Mouse (Mus musculus): ENCODE measurements around the gene BC049352. TPM values are rescaled to one million over a fixed set of nuclear protein-coding genes. Genes with fewer than 3 reads are reported as not detected.

Gene BC049352
- total and polyA plus RNA-seq, 3 experiments, result 0.17 TPM; not detected in 2

DNA sequence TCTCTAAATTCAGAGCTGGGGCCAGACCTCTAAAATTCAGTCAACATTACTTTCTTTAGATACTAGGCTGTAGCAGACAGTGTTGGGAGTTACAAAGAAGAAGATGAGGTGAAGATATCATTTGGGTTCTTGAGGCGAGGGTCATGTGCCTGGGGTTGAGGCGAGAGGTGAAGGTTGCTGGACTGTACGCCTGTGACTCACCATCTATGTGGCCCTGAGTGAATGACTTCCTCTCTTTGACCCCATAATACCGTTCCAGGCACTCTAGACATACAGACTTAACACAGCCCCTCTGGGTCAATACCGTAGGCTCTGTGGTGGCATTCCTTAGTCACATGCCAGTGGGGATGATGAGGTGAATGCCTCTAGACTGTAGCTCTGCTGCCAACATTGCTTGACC lies 100.7 kb downstream of the BC049352 start:
- Histone ChIP-seq H3K4me2 (ENCODE audit: insufficient read depth, low read depth, poor library complexity, severe bottlenecking) (no peak overlapping the region), H3K4me1 (ENCODE audit: control insufficient read depth in 1 of 2, insufficient read depth in 2 of 2) (peaks cover 15 to 80% of the 10 kb centered on the region in 2 experiments), H3K79me2 (replicated peaks; ENCODE audit: control insufficient read depth, extremely low read depth, insufficient read depth, poor library complexity, severe bottlenecking) (no peaks in the 10 kb centered on the region), H3K36me3 (replicated peaks in 1 of 2; ENCODE audit: control insufficient read depth in 1 of 2, insufficient read depth in 1 of 2, low read length in 1 of 2) (no peaks in the 10 kb centered on the region), H3K4me3 (replicated peaks in 1 of 3; ENCODE audit: low read depth in 2 of 3, low read length in 2 of 3, poor library complexity in 1 of 3) (no peak overlapping the region), H3K9me3 (replicated peaks; ENCODE audit: low read length) (peaks cover 5% of the 10 kb centered on the region), H3K27me3 (replicated peaks) (no peaks in the 10 kb centered on the region), H3K9ac (ENCODE audit: insufficient read depth, low read depth) (no peak overlapping the region), H3K27ac (ENCODE audit: insufficient read depth, low read depth) (no peak overlapping the region)
- TF ChIP-seq GABPA (IDR thresholded peaks at IDR 0.05; ENCODE audit: insufficient replicate concordance, low read depth, low read length), result no peak
- no peak for TF ChIP-seq USF2 (conservative IDR thresholded peaks at IDR 0.05; ENCODE audit: low read depth, low read length)
- no peak for TF ChIP-seq MAX (IDR thresholded peaks at IDR 0.05; ENCODE audit: low read length)
- no peak for TF ChIP-seq BHLHE40 (IDR thresholded peaks at IDR 0.05; ENCODE audit: low read depth, low read length)
- TF ChIP-seq MAFK (IDR thresholded peaks at IDR 0.05; ENCODE audit: insufficient replicate concordance, low read length), result no peak
- no peak for TF ChIP-seq JUND (conservative IDR thresholded peaks at IDR 0.05; ENCODE audit: low read depth, low read length)
- no peak for TF ChIP-seq MAZ (IDR thresholded peaks at IDR 0.05; ENCODE audit: low read depth, low read length)
- no peak for TF ChIP-seq CHD2 (IDR thresholded peaks at IDR 0.05; ENCODE audit: low read length)
- TF ChIP-seq POLR2A (IDR thresholded peaks at IDR 0.05; ENCODE audit: low read depth, low read length), result no peak
- TF ChIP-seq KAT2A (IDR thresholded peaks at IDR 0.05; ENCODE audit: insufficient replicate concordance, low read length), result no peak
- TF ChIP-seq ZNF384 (IDR thresholded peaks at IDR 0.05; ENCODE audit: low read depth, low read length), result no peak
- TF ChIP-seq IRF4 (IDR thresholded peaks at IDR 0.05; ENCODE audit: low read depth, low read length), result no peak
- dilution Hi-C loops (cut with MboI; ENCODE audit: extremely low pct_ligation_motif_present, extremely low pct_unique_long_range_greater_than_20kb, low sequenced_read_pairs) (no loop called here), in situ Hi-C loops (cut with MboI; ENCODE audit: low pct_ligation_motif_present, low pct_unique_long_range_greater_than_20kb, low sequenced_read_pairs) (no loop called here)
- no peak for DNase-seq (ENCODE audit: extremely low read depth)

DNA sequence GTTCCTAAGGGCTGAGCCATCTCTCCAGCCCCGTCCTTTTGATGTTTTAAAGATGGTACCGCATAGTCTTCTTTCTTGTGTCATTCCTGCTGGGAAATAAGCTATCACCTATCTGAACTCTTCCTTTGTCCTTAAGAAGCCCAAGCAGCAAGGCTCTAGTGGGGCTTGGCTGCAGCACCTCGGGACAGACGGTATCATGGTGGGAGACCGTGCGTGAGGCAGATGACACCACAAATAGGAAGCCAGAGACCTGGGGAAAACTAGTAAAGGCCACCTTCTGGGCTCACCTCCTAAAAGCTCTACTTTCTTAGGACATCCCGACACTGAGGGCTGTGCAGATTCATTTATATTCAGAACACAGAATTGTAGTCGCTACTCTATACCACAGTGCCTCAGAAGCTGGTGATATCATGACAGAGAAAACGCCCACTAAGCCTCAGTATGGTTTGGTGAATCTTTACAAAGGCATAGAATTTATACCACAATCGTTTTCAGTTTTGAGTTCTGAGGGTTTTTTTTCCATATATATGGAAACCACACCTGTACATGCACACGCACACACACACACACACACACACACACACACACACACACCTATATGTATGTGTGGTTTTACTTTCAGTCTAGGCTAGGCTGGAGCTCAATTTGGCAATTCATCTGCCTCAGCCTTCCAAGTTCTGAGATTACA lies 109.8 kb downstream of the BC049352 start:
- dilution Hi-C loops (cut with MboI; ENCODE audit: extremely low pct_ligation_motif_present, extremely low pct_unique_long_range_greater_than_20kb, low sequenced_read_pairs), result no loop called here
- Histone ChIP-seq H3K9me3 (replicated peaks; ENCODE audit: low read length) (no peaks in the 10 kb centered on the region), H3K27ac (ENCODE audit: insufficient read depth, low read depth) (no peak overlapping the region), H3K4me2 (ENCODE audit: insufficient read depth, low read depth, poor library complexity, severe bottlenecking) (no peak overlapping the region), H3K27me3 (replicated peaks) (no peaks in the 10 kb centered on the region), H3K9ac (ENCODE audit: insufficient read depth, low read depth) (no peak overlapping the region), H3K4me1 (ENCODE audit: control insufficient read depth in 1 of 2, insufficient read depth in 2 of 2) (peaks cover 0 to 34% of the 10 kb centered on the region in 2 experiments; a peak in 3 of 4 replicates), H3K79me2 (replicated peaks; ENCODE audit: control insufficient read depth, extremely low read depth, insufficient read depth, poor library complexity, severe bottlenecking) (no peaks in the 10 kb centered on the region), H3K36me3 (replicated peaks in 1 of 2; ENCODE audit: control insufficient read depth in 1 of 2, insufficient read depth in 1 of 2, low read length in 1 of 2) (no peaks in the 10 kb centered on the region), H3K4me3 (replicated peaks in 1 of 3; ENCODE audit: low read depth in 2 of 3, low read length in 2 of 3, poor library complexity in 1 of 3) (no peak overlapping the region)
- in situ Hi-C loops (cut with MboI; ENCODE audit: low pct_ligation_motif_present, low pct_unique_long_range_greater_than_20kb, low sequenced_read_pairs), result no loop called here
- no peak for DNase-seq (ENCODE audit: extremely low read depth)
- no peak for TF ChIP-seq ETS1 (conservative IDR thresholded peaks at IDR 0.05; ENCODE audit: low read depth, low read length)
- TF ChIP-seq BHLHE40 (IDR thresholded peaks at IDR 0.05; ENCODE audit: low read depth, low read length), result no peak
- no peak for TF ChIP-seq ZMIZ1 (IDR thresholded peaks at IDR 0.05; ENCODE audit: low read depth, low read length)
- no peak for TF ChIP-seq CTCF (conservative IDR thresholded peaks at IDR 0.05 in 1 of 2, IDR thresholded peaks at IDR 0.05 in 1 of 2; ENCODE audit: low read depth in 2 of 2, low read length in 2 of 2)
- TF ChIP-seq MEF2A (IDR thresholded peaks at IDR 0.05; ENCODE audit: borderline replicate concordance, low read depth, low read length), result no peak
- TF ChIP-seq MXI1 (IDR thresholded peaks at IDR 0.05; ENCODE audit: low read depth, low read length), result no peak
- TF ChIP-seq POLR2AphosphoS2 (IDR thresholded peaks at IDR 0.05; ENCODE audit: low read depth, low read length), result no peak

Data from CH12.LX (cell line).